Mouse (Mus musculus) ES-Bruce4 (cell line): ENCODE measurements around the gene Evpl. TPM values are rescaled to one million over a fixed set of nuclear protein-coding genes. Genes with fewer than 3 reads are reported as not detected.
A peak's percentile ranks its signal among the peaks of the same experiment; 100 is the strongest.

ENCODE experiments used
- H3K27ac ChIP-seq: 2 replicates; pipeline ENCODE4 v1.5.1; 2012; ENCODE audit warnings: low read length, inconsistent platforms; ENCODE audit not compliant: insufficient read depth
- H3K27me3 ChIP-seq: 2 replicates; pipeline ENCODE4 v1.6.1; 2012; ENCODE audit warnings: mild to moderate bottlenecking, low read length, inconsistent platforms; ENCODE audit not compliant: control insufficient read depth, poor library complexity, insufficient read depth, severe bottlenecking
- H3K36me3 ChIP-seq: 2 replicates; pipeline ENCODE4 v1.6.1; 2012; ENCODE audit warnings: inconsistent platforms, mild to moderate bottlenecking, low read length, moderate library complexity; ENCODE audit not compliant: control insufficient read depth, poor library complexity, insufficient read depth, severe bottlenecking
- H3K4me1 ChIP-seq: one replicate; pipeline ENCODE4 v1.8.1; 2011; ENCODE audit warnings: low read length; ENCODE audit not compliant: control insufficient read depth, insufficient read depth
- H3K4me3 ChIP-seq: 2 replicates; pipeline ENCODE4 v1.5.1; 2011; ENCODE audit warnings: low read depth, mild to moderate bottlenecking, low read length
- H3K9ac ChIP-seq: 2 replicates; pipeline ENCODE4 v1.6.1; 2012; ENCODE audit warnings: low read depth, mild to moderate bottlenecking, inconsistent platforms; ENCODE audit not compliant: poor library complexity, severe bottlenecking
- H3K9me3 ChIP-seq: replicated peaks from 2 replicates; pipeline ENCODE4 v1.6.1; 2012; ENCODE audit warnings: mild to moderate bottlenecking, low read length, inconsistent platforms; ENCODE audit not compliant: control insufficient read depth, poor library complexity, insufficient read depth, severe bottlenecking
- CTCF ChIP-seq: IDR thresholded peaks from one replicate; pipeline ENCODE4 v1.8.1; 2011; ENCODE audit warnings: low read depth, low read length
- EP300 ChIP-seq: IDR thresholded peaks from 2 replicates; pipeline ENCODE4 v1.6.1; 2011; ENCODE audit warnings: low read depth, low read length; ENCODE audit not compliant: insufficient read depth
- POLR2A ChIP-seq: IDR thresholded peaks from one replicate; pipeline ENCODE4 v1.8.1; 2011; ENCODE audit warnings: low read length; ENCODE audit not compliant: insufficient read depth
- polyA plus RNA-seq: library from polyadenylated mRNA; stranded (reverse); fragments of >200 nt; gene quantifications from 2 replicates; pipeline ENCODE4 v1.2.4, GENCODE M21; 2011; ENCODE audit warnings: low read depth; ENCODE audit not compliant: missing spikeins, insufficient read depth, insufficient read length

Gene Evpl
- polyA plus RNA-seq, 1 experiment = 3.1 TPM

GRCm38 (mm10) chr11:116221931-116222739 lies 15.7 kb downstream of the Evpl start:
- no peaks in the 10 kb centered on the region for H3K27me3 ChIP-seq
- H3K4me1 ChIP-seq = no peaks in the 10 kb centered on the region
- H3K9ac ChIP-seq = peak overlapping the region; percentile 41
- peak overlapping the region; percentile 57 for H3K4me3 ChIP-seq
- H3K36me3 ChIP-seq = no peaks in the 10 kb centered on the region
- H3K27ac ChIP-seq = no peak overlapping the region
- no peak for TF ChIP-seq POLR2A
- TF ChIP-seq CTCF = no peak
- TF ChIP-seq EP300 = no peak
- H3K9me3 ChIP-seq = no peaks in the 10 kb centered on the region

GRCm38 (mm10) chr11:116219885-116220284 lies 18.0 kb downstream of the Evpl start:
- Histone ChIP-seq H3K9ac (no peak overlapping the region), H3K4me3 (no peak overlapping the region), H3K9me3 (no peaks in the 10 kb centered on the region), H3K27ac (no peak overlapping the region), H3K27me3 (no peaks in the 10 kb centered on the region), H3K36me3 (no peaks in the 10 kb centered on the region), H3K4me1 (no peaks in the 10 kb centered on the region)
- TF ChIP-seq CTCF (peak; percentile 84), EP300 (no peak)

DNA sequence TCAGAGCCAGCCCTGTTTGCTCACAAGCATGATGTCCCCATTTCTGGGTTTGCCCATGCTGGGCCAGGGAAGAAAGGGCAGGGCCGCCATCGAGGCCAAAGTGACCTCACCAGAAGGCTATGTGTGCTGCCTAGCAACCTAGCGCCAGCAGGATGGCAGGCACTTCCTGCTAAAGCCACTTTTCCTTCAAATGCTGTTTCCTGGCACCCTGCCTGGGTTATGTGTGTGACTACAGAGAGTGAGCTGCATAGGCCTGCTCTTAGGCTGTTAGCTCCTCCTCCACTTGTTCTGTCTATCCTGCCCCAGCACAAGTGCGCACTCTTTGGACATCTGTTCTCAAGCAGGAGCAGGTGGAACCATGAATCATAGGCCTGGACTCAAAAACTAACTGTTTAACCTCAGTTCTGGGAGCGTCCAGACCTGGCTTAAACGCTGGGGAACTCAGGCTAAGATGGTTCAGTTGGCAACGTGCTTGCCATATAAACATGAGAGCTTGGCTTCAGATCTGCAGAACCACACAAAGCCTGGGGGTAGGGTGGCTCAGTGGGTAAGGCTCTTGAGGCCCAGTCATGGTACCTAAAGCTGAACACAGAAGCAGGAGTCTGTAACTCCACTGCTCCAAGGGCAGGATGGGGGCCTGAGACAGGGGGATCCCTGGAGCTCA lies 19.0 kb downstream of the Evpl start:
- no peaks in the 10 kb centered on the region for H3K4me1 ChIP-seq
- no peaks in the 10 kb centered on the region for H3K36me3 ChIP-seq
- H3K9ac ChIP-seq = no peak overlapping the region
- H3K4me3 ChIP-seq = no peak overlapping the region
- no peaks in the 10 kb centered on the region for H3K9me3 ChIP-seq
- H3K27ac ChIP-seq = no peak overlapping the region
- no peak for TF ChIP-seq CTCF
- no peak for TF ChIP-seq EP300
- TF ChIP-seq POLR2A = no peak
- no peaks in the 10 kb centered on the region for H3K27me3 ChIP-seq

GRCm38 (mm10) chr11:116218263-116218662 lies 19.6 kb downstream of the Evpl start:
- Histone ChIP-seq H3K9ac (no peak overlapping the region), H3K4me3 (no peak overlapping the region), H3K9me3 (no peaks in the 10 kb centered on the region), H3K36me3 (no peaks in the 10 kb centered on the region), H3K27me3 (no peaks in the 10 kb centered on the region), H3K4me1 (no peaks in the 10 kb centered on the region), H3K27ac (no peak overlapping the region)
- TF ChIP-seq POLR2A (no peak), CTCF (no peak), EP300 (no peak)

GRCm38 (mm10) chr11:116216549-116216948 lies 21.3 kb downstream of the Evpl start:
- Histone ChIP-seq H3K9ac (no peak overlapping the region), H3K27me3 (no peaks in the 10 kb centered on the region), H3K4me3 (no peak overlapping the region), H3K9me3 (no peaks in the 10 kb centered on the region), H3K36me3 (no peaks in the 10 kb centered on the region), H3K4me1 (peaks cover 1% of the 10 kb centered on the region), H3K27ac (no peak overlapping the region)
- TF ChIP-seq CTCF (no peak), EP300 (no peak), POLR2A (no peak)

DNA sequence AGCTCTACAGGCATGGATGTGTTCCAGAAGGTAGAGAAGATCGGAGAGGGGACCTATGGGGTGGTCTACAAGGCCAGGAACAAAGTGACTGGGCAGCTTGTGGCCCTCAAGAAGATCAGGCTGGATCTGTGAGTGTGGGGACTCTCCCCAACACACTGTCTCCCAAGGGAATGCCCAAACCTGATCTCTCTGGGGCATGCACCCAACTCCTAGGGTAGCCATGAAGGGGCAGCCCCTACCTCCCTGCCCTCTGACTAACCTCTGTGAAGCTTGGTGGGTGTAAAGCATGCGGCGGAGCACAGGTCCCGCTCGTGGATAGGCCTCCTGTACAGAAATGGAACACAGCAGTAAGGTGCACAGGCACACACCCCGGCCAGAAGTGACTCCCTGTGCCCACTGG lies 21.9 kb downstream of the Evpl start:
- no peak overlapping the region for H3K9ac ChIP-seq
- no peak overlapping the region for H3K4me3 ChIP-seq
- H3K27me3 ChIP-seq = no peaks in the 10 kb centered on the region
- no peaks in the 10 kb centered on the region for H3K36me3 ChIP-seq
- TF ChIP-seq EP300 = no peak
- TF ChIP-seq CTCF = no peak
- no peak for TF ChIP-seq POLR2A
- H3K4me1 ChIP-seq = peaks cover 2% of the 10 kb centered on the region
- no peak overlapping the region for H3K27ac ChIP-seq
- H3K9me3 ChIP-seq = no peaks in the 10 kb centered on the region
